Mouse (Mus musculus) cerebellum, adult 2 months (tissue): ENCODE results near the gene 2200002J24Rik.

ENCODE experiments used
- CTCF ChIP-seq: fragments of 200-500 bp; IDR thresholded peaks from 2 replicates; pipeline ENCODE4 v1.5.1; 2011; ENCODE audit warnings: low read depth, mild to moderate bottlenecking, control low read depth, low read length, moderate library complexity, borderline replicate concordance; ENCODE audit not compliant: insufficient read depth
- POLR2A ChIP-seq: fragments of 200-500 bp; IDR thresholded peaks from 2 replicates; pipeline ENCODE4 v1.6.1; 2011; ENCODE audit warnings: low read length, control low read depth, borderline replicate concordance; ENCODE audit not compliant: insufficient read depth

- no peak for TF ChIP-seq POLR2A
- no peak for TF ChIP-seq CTCF
These were observed 29.5 kb downstream of the 2200002J24Rik start for GRCm38 (mm10) chr7:30728214-30728613.
